Mouse (Mus musculus) embryonic fibroblast, embryonic 13.5 days (primary cell): ENCODE measurements at regions not wholly inside any gene's neighbourhood (a gene's known extent, or its start where the extent isn't known, plus 50 kb on each side); places are given as distances from the start of the nearest gene placed in this dataset.

ENCODE experiments used
- CTCF ChIP-seq: IDR thresholded peaks from 2 replicates; pipeline ENCODE4 v1.5.1; 2011; ENCODE audit warnings: mild to moderate bottlenecking, control low read depth, low read length, moderate library complexity, borderline replicate concordance; ENCODE audit not compliant: insufficient read depth
- POLR2A ChIP-seq: IDR thresholded peaks from 2 replicates; pipeline ENCODE4 v1.6.1; 2011; ENCODE audit warnings: low read depth, mild to moderate bottlenecking, control low read depth, low read length, moderate library complexity

- no peak for TF ChIP-seq POLR2A
- no peak for TF ChIP-seq CTCF
Observed at GRCm38 (mm10) chr3:41478971-41479370, 76.6 kb upstream of the Jade1 start.
